20 mouse cellular contexts compared by ENCODE assay signal in genomic region chr4:150255181-150255580, GRCm38 (mm10). TPM values are rescaled to one million over a fixed set of nuclear protein-coding genes. Genes with fewer than 3 reads are reported as not detected.
"Had no signal": no experiment of that assay in that cellular context is flagged by ENCODE, and none has a peak within 500 bp of the region (broad histone marks: within the 10 kb centered on the region; RNA-seq: fewer than 3 reads in every experiment).

No protein-coding gene starts in this region.

- H3K27me3 ChIP-seq: limb, embryonic 15.5 days; liver, embryonic 12.5 days; stomach, embryonic 15.5 days had no signal

- H3K27ac ChIP-seq: limb, embryonic 15.5 days; liver, embryonic 12.5 days; midbrain, embryonic 10.5 days; stomach, embryonic 15.5 days had no signal

- DNase-seq: kidney, adult 11 months; kidney, adult 9 months; kidney, postnatal 14 days; lung, embryonic 14.5 days; lung, postnatal 10 days; spleen, adult 18-20 months; thymus, adult 2 months; thymus, postnatal 25 days had no signal

- H3K4me3 ChIP-seq: limb, embryonic 15.5 days; liver, embryonic 12.5 days; midbrain, embryonic 10.5 days; stomach, embryonic 15.5 days had no signal

- H3K4me2 ChIP-seq: limb, embryonic 15.5 days; liver, embryonic 12.5 days; lung, embryonic 14.5 days; stomach, embryonic 15.5 days had no signal

- H3K9me3 ChIP-seq: limb, embryonic 15.5 days; liver, embryonic 12.5 days; midbrain, embryonic 10.5 days; stomach, embryonic 15.5 days had no signal

- ATAC-seq: liver, embryonic 12.5 days; midbrain, embryonic 16.5 days had no signal

- H3K9ac ChIP-seq: limb, embryonic 15.5 days; liver, embryonic 12.5 days; lung, embryonic 14.5 days; stomach, embryonic 15.5 days had no signal

RNA-seq across cellular contexts. Expression of gene Car6, which starts 54.0 kb away (rescaled TPM):
- total RNA-seq: layer of hippocampus, postnatal 25 days; left cerebral cortex, adult 8-10 months; left cerebral cortex, postnatal 25 days; neutrophil, adult 5-6 weeks had no signal
- polyA plus RNA-seq: large intestine, adult 2 months; liver, embryonic 12.5 days; liver, embryonic 16.5 days; lung, embryonic 14.5 days; midbrain, embryonic 10.5 days; midbrain, embryonic 16.5 days; stomach, embryonic 15.5 days; urinary bladder, adult 2 months had no signal
